Mouse (Mus musculus) adipocyte (in vitro differentiated cells): ENCODE results near the gene Slc7a14.
A peak's percentile ranks its signal among the peaks of the same experiment; 100 is the strongest.
"Not testable (repeated sequence)": the region's sequence is repeated elsewhere in the genome, so short reads cannot be mapped to it uniquely, and the experiment has no call there.

Experiments used
- DNase-seq: peaks from one replicate; pipeline ENCODE4 v3.0.0-alpha.2; 2016; ENCODE audit warnings: low spot score

Slc7a14 gene

DNA sequence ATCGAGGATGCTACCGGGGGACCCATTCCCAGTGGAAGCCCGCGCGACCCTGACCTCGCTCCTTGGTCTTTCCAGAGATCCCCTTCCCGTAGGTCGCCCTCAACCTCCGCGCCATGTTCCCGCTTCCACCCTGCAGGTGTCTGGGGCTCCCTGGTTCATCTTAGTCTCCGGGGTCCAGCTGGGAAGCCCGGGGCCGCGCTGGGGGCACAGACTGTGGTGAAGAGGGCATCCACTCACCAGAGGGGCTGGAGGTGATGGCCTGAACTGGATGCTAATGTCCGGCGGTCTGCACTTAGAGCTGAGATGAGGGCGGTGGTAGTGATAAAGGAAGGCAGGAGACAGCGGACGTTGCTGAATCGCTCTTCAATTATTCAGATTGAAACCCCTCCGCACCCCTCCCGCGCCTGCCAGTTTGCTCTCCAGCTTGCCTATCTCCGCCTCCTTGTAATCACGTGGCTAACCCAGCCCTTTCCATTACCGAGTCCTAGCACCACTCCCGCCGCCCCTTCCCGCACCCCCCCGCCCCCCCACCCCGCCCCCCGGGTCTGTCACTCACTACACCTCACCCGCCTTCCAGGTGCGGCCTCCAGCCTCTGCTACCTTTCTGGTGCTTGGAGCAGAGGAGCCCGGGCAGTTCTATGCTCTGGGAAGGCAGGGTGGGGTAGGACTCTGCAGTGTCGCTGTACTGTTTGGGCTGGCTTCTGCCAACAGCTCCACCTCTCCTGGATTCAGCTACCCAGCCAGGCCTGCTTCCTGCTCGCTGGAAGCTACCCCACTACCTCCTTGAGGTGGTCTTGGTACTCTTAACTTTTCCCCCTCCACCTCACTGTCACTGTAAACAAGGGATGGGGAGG, at the start of gene Slc7a14:
Slc7a14 (minus strand) TSS at position 445 of the 854 bp plus-strand sequence.
- DNase-seq: no peak

DNA sequence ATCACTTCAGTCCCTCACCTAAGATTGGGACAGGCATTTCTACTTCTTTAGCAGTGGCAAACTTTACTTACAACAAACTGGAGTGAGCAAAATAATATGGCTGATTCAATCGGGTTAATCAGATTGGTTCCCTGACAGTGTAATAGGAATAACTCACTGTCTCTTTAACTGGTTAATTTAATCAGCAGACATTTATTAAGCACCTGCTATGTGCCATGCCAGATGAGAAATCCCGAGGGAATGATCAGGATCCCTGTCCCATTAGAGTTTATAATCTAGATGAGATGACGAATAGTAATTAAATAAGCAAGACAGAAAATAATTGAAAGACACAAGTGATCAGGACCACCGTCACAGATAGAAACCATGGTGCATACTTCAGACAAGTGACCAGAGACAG, 36.4 kb upstream of the Slc7a14 start:
- DNase-seq: no peak

DNA sequence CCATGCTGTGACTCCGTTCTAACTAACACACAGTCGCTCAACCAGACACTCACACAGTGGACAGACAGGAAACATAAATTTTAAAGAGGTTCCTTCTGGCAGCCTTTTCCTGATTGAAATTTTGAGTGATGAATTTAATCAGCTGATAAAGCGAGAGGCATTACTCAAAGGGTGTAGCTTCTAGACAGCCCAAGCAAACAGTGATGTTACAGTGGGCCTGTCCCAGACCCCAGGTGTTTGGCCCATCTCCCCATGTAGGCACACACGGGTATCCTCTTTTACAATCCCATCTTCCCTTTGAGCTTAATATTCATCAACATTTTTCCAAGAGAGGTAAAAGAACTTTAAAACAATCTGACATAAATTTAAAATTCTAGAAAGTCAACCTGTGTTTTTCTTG, 35.6 kb upstream of the Slc7a14 start:
- no peak for DNase-seq

GRCm38 (mm10) chr3:31339236-31339635, 29.1 kb upstream of the Slc7a14 start:
- no peak for DNase-seq

DNA sequence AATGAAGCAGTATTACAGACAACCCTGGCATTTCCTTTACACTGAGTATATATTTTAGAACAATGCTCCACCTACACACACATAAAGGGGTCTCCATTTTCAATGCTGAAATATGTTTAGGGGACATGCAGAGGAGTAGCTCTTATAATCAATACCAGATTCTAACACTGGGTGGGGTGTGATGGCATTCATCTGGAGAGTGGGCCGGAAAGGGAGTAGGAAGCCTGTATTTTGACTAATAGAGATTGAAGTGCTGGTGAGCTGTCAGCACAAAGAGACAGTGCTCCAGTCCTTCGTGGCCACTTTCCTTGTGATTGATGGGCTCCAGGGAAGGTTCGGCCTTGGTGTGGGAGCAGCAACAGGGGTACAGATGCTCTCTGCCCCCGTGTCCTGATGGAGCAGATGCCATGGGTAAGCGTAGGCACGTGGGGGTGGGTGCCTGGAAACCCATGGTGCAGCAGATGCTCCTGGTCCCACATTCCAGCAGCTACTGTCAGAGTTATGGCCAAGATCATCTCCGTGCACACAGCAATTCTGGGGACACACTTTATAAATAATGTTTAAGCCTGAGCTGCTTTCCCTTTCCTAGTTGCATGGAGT, 18.2 kb upstream of the Slc7a14 start:
- no peak for DNase-seq

DNA sequence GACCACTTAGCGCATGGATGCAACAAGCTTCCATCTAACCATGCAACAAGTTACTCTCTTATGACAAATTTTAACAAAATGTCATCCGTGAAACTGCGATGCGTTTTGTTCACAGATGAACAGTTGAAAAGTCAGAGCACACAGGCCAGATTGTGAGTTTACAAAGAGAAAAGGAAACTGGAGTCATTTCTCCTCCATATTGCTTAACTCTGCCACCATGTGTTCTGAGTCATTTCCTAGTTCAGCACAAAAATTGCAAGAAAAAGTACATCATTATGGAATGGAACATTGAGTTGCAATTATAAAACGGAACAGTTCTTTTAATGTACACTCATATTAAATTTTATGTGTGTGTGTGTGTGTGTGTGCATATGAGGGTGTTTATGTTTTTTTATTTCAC, 17.6 kb upstream of the Slc7a14 start:
- DNase-seq: no peak

DNA sequence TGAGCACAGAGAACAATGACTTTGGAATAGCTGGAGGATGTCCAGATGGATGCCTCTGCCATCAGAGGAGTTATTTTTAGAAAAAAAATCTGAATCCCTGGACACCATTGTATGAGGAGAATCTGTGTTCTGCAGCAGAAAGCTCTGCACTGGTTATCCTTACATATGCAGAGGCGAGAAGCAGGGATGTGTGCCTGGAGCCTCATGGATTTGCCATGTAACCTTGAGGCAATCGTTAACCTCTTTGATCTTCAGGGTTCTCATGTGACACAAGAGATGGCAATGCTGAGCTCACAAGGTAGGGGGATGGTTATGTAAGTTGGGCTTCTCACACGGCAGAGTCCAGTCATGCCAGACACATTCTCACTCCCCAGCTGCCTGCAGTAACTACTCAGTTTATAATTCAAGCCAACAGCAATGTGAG, 14.1 kb upstream of the Slc7a14 start:
- DNase-seq: no peak

DNA sequence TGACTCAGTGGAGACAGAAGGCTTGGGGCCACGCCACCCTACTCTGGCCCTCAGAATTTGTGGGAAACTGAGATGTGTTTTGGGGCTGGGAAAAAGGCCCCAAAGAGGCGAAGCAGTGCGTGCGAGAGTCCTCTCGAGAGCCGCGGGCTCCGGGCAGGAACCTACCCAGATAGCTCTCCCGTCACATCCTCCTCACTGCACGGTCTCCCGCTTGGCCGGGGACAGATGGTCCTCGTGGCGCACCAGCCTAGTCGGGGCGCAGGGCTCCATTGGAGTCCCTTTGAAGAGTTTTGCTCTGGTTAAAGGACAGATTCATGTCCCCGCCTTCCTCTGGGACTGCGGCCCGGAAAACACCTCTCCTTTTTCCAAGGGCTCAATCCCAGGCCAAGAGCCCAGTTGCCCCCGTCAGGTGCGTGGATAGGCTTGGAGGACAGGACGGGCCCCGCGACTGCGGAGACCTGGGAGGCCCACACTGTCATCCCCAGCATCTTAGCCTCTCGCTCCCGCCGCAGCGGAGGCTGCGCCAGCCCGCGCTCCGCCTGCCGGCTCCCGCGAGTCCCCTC, 726 bp downstream of the Slc7a14 start:
- no peak for DNase-seq

DNA sequence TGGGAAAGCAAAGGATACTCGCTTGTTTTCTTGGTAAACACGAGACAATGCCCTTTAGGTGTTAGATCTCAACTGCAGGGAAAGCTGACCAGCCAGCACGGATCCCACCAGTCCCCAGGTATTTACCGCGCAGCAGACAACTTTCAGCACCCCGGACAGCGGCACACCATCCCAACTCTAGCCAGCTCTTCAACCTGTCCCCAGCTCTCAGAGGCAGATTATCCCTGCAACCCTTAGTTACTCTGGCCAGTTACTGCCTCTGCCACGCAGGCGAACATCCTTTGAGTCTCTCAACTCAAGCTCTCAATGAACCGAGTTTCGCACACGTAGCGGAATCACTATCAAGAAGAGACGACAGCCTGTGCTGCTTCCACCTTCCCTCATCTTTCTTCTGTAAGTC, 1.3 kb downstream of the Slc7a14 start:
- peak; percentile 14 for DNase-seq

DNA sequence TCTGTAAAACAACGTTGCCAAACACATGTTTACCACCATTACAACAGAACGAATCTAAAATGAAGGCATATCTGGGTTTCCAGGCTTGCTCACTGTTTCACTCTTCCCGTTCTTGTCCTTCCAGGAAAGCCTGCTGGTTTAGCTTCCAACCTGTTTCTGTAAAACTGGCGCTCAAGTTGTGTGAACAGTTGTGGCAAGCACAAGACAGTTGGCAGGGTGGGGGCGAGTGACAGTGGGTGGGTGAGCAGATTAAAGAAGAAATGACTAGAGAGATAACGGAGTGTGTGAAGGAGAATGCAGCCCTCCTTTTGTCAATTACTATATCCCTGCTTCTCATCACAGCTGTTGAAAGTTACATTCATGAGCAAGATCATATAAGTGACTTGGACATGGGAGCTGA, 2.2 kb downstream of the Slc7a14 start:
- DNase-seq: no peak

- DNase-seq: no peak
These were observed 18.2 kb downstream of the Slc7a14 start for GRCm38 (mm10) chr3:31291673-31292602.

- no peak for DNase-seq
These were observed 22.7 kb downstream of the Slc7a14 start for GRCm38 (mm10) chr3:31287421-31287948.

GRCm38 (mm10) chr3:31281116-31281515, 29.1 kb downstream of the Slc7a14 start:
- no peak for DNase-seq

- no peak for DNase-seq
These were observed 35.3 kb downstream of the Slc7a14 start for GRCm38 (mm10) chr3:31274875-31275274.

GRCm38 (mm10) chr3:31273247-31273646, 36.9 kb downstream of the Slc7a14 start:
- DNase-seq: not testable (repeated sequence)

- peak; percentile 73 for DNase-seq
These were observed 37.5 kb downstream of the Slc7a14 start for GRCm38 (mm10) chr3:31272635-31273034.

GRCm38 (mm10) chr3:31269551-31270317, 40.4 kb downstream of the Slc7a14 start:
- DNase-seq: no peak

- DNase-seq: no peak
These were observed 42.3 kb downstream of the Slc7a14 start for GRCm38 (mm10) chr3:31267921-31268320.

- DNase-seq: no peak
These were observed 43.2 kb downstream of the Slc7a14 start for GRCm38 (mm10) chr3:31266941-31267340.

GRCm38 (mm10) chr3:31263535-31263934, 46.6 kb downstream of the Slc7a14 start:
- DNase-seq: no peak

- no peak for DNase-seq
These were observed 48.7 kb downstream of the Slc7a14 start for GRCm38 (mm10) chr3:31261418-31262014.
